Mouse (Mus musculus): ENCODE measurements around the gene Gramd1b. TPM values are rescaled to one million over a fixed set of nuclear protein-coding genes. Genes with fewer than 3 reads are reported as not detected.

The Gramd1b gene
- total RNA-seq, 2 experiments from 2014 or later, result 281 to 297 TPM

- no peak for DNase-seq
These were observed 131.0 kb downstream of the Gramd1b start for GRCm38 (mm10) chr9:40400171-40400570.

GRCm38 (mm10) chr9:40399359-40399932, 131.7 kb downstream of the Gramd1b start:
- no peak for DNase-seq

GRCm38 (mm10) chr9:40397471-40398245, 133.5 kb downstream of the Gramd1b start:
- DNase-seq, result no peak

- peak; percentile 59 for DNase-seq
These were observed 134.1 kb downstream of the Gramd1b start for GRCm38 (mm10) chr9:40397036-40397435.

GRCm38 (mm10) chr9:40396171-40396570, 135.0 kb downstream of the Gramd1b start:
- no peak for DNase-seq

GRCm38 (mm10) chr9:40391852-40392695, 139.1 kb downstream of the Gramd1b start:
- DNase-seq, result peak; percentile 70

GRCm38 (mm10) chr9:40391359-40391758, 139.8 kb downstream of the Gramd1b start:
- DNase-seq, result no peak

- DNase-seq, result peak; percentile 76
These were observed 140.3 kb downstream of the Gramd1b start for GRCm38 (mm10) chr9:40390904-40391303.

GRCm38 (mm10) chr9:40390396-40390760, 140.8 kb downstream of the Gramd1b start:
- DNase-seq, result no peak

GRCm38 (mm10) chr9:40389669-40390395, 141.4 kb downstream of the Gramd1b start:
- DNase-seq, result no peak

- no peak for DNase-seq
These were observed 142.0 kb downstream of the Gramd1b start for GRCm38 (mm10) chr9:40389175-40389574.

GRCm38 (mm10) chr9:40384781-40385180, 146.4 kb downstream of the Gramd1b start:
- no peak for DNase-seq

GRCm38 (mm10) chr9:40382508-40382907, 148.7 kb downstream of the Gramd1b start:
- no peak for DNase-seq

GRCm38 (mm10) chr9:40381416-40382411, 149.5 kb downstream of the Gramd1b start:
- peak; percentile 72 for DNase-seq

GRCm38 (mm10) chr9:40376711-40377410, 154.3 kb downstream of the Gramd1b start:
- DNase-seq, result no peak

GRCm38 (mm10) chr9:40376139-40376541, 155.0 kb downstream of the Gramd1b start:
- peak; percentile 61 for DNase-seq

GRCm38 (mm10) chr9:40375518-40375917, 155.7 kb downstream of the Gramd1b start:
- no peak for DNase-seq

GRCm38 (mm10) chr9:40374992-40375391, 156.2 kb downstream of the Gramd1b start:
- no peak for DNase-seq

GRCm38 (mm10) chr9:40374533-40374971, 156.6 kb downstream of the Gramd1b start:
- no peak for DNase-seq

GRCm38 (mm10) chr9:40374052-40374451, 157.1 kb downstream of the Gramd1b start:
- no peak for DNase-seq
